Mouse (Mus musculus) left cerebral cortex, adult 18-20 months (tissue): ENCODE data around the gene Etnk1. TPM values are rescaled to one million over a fixed set of nuclear protein-coding genes. Genes with fewer than 3 reads are reported as not detected.
A peak's percentile ranks its signal among the peaks of the same experiment; 100 is the strongest.
"Not testable (repeated sequence)": the region's sequence is repeated elsewhere in the genome, so short reads cannot be mapped to it uniquely, and the experiment has no call there.

ENCODE experiments used
- DNase-seq, 2 experiments: peaks; one replicate each; pipeline ENCODE4 v3.0.0; 2021 to 2022; ENCODE audit warnings: low spot score in 2 of 2, mixed read lengths in 1 of 2
- long read RNA-seq, 2 experiments: library from polyadenylated mRNA; stranded (forward); transcript quantifications; one replicate each; pipeline ENCODE4 v2.0.0; 2021
- total RNA-seq, 2 experiments: library from RNA; stranded (reverse); gene quantifications; 2 replicates each; pipeline ENCODE4 v1.2.3; 2021

The Etnk1 gene
- 100 to 1,000 TPM; 191 to 198 TPM for total RNA-seq
- long read RNA-seq, experiment 1, full-length matches to known transcripts, result 75 of 103 reads
- long read RNA-seq, experiment 1, partial matches to known transcripts, result 2 of 103 reads
- long read RNA-seq, experiment 1, other reads (novel, unspliced or antisense), result 26 of 103 reads
- long read RNA-seq, experiment 2, full-length matches to known transcripts, result 36 of 54 reads
- long read RNA-seq, experiment 2, partial matches to known transcripts, result 0 of 54 reads
- long read RNA-seq, experiment 2, other reads (novel, unspliced or antisense), result 18 of 54 reads

DNA sequence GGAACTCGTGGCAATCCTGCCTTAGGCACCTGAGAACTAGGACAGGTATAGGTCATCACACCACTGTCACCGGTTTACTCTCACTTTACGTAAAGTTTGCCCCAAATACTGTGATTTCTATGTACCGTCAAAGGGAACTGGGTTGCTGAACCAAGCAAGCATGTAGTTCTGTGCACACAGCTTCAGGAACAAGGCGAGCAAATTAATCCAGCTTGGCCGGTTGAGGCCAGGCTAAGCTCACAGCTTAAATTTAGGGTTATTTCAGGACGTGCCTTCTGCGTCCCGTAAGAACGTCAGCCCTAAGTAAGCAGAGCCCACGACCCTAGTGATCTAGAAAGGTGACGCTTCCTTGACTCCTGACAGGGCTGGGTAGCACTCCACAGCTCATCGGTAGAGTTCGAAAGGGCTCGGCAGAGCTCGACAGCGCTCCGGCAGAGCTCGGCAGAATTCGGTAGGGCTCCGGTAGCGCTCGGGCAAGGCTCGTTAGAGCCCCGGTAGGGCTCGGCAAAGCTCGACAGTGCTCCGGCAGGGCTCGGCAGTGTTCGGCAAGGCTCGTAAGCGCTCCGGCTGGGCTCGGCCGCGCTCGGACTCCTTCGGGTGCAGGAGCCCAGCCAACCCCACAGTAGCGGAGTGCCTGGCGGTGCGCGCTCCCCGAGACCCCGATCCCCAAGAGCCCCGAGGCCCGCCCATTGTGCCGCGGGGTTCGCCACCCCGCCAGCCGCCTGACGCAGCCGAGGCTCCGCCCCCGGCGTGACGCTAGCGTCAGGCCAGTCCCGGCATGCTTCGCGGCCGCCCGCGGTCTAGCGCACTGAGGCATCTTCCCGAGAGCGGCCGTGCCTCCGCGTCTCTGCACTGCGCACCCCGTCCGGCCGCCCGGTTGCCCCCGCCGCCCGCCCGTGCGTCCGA, at the start of gene Etnk1:
Gene Etnk1, plus strand, starts transcription at position 770 of the 906 bp plus-strand sequence.
- DNase-seq, result peak; percentile 98

DNA sequence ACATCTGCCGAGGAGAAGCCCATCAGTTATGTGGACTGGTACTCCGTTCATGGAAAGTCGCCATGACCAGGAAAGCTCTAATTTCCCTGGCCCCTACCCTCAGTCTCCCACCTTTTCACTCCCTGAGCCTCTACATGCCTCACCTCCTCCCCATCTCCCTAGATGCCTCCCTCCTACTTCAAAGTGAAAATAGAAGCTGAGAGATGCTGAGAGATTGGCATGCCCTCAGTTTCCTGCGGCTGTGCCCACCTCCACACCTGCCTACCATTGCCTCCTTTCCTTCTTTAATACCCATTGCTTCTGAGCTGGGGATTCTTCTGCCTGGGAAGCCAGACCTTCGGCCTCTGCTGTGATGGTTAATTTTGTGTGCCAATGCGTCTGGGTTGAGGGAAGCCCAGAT, 47.7 kb upstream of the Etnk1 start:
- peak in 1 of 2 experiments; percentile 12 for DNase-seq

DNA sequence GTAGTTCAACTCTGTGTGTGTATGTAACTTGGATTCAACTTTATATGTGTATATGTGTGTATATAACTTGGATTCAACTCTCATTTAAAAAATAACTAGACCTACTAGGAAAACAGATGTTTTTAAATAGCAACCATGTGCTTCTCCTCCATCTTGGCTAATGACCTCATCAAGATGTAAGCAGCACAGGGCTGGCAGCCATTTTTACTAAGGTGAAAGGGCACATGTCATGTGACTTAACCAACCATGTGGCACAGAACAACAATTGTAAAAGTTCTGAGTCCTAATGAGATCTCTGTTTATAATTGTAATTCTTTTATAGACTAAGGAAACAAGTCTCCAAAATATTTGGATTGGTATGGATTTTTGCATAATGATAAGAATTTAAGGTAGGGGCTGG, 41.3 kb upstream of the Etnk1 start:
- DNase-seq, result no peak

DNA sequence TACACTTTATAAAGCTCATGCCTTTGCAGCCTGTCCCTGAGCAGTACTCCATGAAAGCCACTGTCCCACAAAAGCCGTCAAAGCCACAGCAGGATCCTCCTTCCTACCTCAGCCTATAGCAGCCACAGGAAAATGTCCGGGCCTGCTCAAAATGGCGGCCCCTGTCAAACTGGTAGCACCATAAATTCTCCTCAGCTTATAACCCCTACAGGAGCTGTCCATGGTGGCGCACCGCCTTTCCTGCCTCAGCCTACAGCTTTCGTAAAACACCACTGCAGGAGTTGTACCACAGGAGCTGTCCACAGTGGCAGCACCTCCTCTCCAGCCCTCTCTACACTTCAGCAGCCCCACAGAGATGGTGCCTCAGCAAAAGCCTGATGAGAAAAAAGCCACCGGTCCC, 37.6 kb upstream of the Etnk1 start:
- no peak for DNase-seq

DNA sequence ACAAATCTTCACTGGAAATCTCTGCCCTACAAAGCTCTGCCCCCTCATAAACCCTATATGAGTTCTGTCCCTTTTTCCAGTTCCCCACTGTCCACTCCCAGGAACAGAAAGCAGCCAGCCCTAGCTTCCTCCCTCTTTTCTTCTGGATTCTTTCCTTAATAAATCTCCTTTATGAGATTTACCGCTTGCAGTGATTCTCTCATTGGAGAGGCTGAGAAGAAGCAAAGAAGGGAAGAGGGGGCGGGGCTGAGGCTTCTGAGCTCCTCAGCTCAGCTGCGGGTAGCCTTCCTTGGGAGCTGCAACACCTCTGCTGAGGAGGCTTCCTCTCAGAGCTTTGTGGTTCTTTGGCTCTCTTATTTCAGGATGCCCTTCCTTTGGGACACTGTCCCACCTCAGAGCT, 37.1 kb upstream of the Etnk1 start:
- DNase-seq, result no peak

DNA sequence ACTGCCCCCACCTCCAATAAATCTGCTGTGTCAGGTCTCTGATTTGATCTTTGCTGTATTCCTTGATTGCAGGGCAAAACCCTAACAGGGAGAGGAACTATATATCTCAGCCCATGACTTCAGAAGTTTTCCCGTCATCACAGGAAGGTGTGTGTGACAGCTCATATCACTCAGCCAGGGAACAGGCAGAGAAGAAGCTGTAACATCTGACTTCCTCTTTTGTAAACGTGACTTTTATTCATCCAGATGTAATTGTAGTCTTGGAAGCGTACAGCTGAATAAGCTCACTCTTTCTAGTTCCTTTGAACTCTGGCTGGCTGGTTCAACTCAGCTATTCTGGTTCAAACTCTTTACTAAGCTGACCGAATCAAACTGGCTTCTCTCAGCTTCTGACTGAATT, 36.6 kb upstream of the Etnk1 start:
- DNase-seq, result no peak

DNA sequence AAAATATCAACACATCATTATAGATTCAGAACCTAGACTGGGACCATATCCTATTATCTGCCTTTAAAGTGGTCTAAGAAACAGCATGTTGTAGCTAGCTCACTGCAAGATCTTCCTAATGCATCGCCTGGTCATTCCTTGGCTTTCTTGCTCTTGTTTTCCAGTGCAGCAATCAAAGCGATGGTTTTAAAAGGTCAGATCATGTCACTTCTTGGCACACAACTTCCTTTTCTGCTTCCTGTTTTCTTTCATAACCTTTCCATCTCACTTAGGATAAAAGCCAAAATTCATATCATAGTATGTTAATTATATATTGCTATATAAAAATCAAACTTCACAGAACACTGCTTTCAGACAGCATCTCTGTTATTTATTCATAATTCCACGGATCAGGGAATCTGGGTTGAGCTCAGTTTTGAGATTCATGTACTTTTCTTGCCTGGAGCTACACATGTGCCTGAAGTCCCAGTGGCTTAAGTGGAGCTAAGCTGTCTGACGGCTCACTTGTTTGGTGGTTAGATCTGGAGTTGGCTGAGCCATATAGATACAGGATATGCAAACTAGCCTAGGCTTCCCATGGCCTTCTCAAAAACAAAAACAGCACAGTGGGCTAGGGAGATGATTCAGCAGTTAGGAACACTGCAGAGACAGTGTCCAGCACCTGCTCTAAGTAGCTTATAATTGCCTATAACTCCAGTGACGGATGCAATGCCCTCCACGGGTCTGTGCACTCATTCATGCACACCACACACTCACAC, 34.9 kb upstream of the Etnk1 start:
- no peak for DNase-seq

DNA sequence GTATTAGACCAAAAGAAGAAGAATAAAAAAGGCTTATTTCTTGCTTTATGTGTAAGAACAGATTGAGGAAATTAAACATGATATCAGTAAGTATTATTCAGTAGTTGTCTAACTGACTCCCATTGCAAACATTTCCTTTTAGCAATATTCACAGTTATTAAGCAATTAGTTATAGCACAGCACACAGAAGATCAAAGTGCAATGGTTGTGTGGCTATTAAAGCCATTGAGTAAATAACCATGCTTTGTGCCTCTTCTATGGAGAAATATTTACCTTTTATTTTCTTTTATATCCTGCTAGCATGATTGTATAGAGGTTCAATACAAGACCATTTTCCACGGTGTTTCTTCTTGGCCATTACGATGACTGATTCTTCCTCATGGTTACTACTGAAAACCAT, 33.9 kb upstream of the Etnk1 start:
- DNase-seq, result no peak

DNA sequence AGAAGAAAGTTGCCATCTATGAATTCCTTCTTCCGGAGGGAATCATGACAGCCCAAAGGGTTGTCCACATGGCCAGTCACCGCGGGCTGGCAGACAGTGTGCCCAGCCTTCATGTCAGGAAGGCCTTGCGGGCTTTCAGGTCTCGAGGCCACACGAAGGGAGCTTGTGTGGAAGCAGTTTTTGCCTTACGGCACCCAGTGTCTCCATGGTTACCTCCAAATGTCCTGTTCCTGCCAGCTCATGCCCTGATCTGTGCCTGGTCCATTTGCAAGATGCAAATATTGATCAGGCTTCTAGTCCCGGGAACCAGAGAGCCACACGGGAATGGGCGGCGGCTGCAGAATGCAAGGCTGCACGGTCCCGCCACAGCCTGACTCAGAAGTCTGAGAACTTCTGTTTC, 31.9 kb upstream of the Etnk1 start:
- DNase-seq, result no peak

DNA sequence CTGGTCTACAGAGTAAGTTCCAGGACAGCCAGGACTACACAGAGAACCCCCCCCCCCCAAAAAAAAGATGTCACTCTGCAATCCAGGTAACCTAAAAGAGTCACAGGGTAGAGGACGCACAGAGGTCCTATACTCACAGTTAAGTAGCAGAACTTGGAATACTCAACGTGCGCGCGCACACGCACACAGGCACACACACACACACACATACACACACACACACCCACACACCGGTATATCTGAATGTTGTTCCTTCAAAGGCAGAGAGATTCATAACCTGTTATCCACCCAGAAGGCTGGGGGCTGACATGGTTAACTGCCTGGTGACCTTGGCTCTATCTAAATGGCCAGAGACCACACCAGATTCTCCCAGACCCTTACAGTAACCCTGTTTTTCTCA, 30.3 kb upstream of the Etnk1 start:
- DNase-seq, result no peak

DNA sequence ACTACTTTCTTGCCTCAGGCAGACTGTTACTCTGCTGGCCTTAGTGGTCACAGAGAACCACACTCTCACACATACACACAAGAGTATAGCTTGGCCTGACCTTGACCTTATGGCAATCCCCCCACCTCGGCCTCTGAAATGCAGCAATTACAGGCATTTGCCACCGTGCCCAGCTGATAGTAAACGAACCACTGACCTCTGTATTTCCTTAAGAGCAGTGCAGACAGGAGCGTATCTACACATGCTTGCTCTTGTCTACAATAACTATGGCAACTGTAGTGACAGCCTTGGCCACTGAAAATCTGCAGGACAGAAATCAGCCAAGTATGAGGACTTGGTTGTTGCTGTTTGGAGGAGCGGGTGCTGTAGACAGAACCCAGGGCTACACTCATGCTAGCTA, 29.7 kb upstream of the Etnk1 start:
- DNase-seq, result no peak

DNA sequence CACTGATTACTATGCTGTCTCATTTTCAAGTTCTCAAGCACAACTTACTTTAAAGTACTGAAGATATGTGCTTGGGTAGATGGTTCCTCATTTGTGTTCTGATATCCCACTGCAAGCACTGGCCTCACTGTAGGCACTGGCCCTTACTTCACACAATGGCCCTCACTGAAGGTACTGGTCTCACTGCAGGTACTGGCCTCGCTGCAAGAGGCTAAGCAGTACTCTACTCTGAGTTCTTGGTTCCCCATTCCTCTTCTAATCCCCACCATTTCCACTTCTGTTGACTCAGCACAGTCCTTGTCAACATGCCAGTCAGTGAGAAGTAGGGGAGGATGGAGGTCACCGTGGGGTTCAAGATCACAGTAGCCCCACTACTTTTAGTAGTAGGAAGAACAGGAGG, 27.6 kb upstream of the Etnk1 start:
- DNase-seq, result no peak

DNA sequence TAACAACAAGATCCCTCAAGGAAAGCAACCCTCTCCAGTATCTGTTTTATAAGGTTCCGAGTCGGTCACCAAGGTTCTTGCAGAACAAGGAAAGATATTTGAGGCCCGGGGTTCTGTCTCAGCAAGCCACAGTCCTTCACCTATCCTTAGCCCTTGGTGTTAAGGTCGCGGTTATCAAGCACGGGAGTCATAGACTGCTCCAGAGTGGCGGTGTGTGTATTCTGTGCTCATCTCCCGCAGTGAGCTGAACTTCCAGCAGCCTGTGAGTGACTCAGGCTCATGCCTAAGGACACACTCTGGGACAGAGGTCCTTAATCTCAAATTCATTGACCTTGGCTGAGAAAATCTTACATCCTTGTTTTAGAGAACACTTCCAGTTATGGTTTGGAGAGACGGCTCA, 26.1 kb upstream of the Etnk1 start:
- no peak for DNase-seq

DNA sequence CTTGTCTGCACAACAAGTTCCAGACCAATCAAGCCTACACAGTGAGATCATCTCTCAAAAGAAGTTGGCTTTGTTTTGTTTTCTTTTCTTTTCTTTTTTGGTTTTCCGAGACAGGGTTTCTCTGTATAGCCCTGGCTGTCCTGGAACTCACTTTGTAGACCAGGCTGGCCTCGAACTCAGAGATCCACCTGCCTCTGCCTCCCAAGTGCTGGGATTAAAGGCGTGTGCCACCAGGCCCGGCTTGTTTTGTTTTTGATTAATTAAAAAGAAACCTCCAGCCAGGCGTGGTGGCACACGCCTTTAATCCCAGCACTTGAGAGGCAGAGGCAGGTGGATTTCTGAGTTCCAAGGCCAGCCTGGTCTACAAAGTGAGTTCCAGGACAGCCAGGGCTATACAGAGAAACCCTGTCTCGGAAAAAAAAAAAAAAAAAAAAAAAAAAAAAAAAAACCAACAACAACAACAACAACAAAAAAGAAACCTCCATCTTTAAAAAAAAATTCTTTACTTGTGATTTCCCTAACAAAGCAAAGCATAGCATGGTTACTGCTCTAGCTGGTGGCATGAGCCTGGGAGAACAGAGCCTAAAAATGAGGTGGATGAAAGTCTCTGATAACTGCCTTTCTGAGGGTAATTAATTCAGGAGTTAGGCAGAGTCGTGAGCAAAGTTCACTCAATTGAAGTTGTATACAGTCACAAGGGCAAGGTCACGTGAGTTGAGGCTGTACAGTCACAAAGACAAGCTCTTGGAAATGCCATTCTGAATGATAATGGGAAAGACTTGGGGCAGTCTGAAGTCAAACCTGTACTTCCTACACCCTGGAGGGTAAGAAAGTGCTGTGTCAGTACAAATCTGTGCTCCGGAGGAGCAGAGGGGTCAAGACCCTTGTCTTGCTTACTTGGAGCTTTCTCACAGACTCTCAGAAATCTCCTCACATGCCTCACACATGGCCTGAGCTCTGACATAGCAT, 25.1 kb upstream of the Etnk1 start:
- not testable (repeated sequence) for DNase-seq

DNA sequence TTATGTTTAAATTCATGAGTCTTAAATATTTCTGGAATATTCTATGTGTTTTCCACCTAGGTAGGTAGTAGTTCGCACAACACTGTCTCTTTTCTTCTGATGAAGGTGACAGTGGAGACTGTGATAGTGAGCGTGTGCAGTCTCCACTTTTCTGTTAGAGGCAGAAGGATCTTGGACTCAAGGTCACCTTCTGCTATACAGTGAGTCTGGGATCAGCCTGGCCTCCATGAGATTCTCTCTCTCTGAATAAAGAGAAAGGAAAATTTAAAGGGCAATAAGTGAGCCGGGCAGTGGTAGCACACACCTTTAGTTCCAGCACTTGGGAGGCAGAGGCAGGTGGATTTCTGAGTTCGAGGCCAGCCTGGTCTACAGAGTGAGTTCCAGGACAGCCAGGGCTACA, 24.2 kb upstream of the Etnk1 start:
- DNase-seq, result no peak

DNA sequence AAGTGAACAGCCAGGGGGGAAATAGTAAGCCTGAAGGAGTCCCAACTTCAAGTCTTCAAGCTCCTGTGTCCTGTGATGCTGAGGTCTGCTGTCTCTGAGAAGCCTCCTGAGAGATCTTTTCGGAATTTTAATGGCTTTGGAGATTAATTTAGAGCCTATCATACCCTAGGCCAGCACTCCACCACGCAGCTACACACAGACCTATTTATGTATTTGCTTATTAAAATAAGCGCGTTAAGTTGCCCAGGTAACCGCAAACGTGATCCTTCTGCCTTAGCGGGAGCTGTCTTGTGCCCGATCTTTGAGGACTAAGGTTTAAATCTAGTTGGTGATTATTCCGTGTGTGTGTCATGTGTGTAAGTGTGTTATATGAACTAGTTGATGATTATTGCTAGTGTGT, 23.7 kb upstream of the Etnk1 start:
- DNase-seq, result no peak

DNA sequence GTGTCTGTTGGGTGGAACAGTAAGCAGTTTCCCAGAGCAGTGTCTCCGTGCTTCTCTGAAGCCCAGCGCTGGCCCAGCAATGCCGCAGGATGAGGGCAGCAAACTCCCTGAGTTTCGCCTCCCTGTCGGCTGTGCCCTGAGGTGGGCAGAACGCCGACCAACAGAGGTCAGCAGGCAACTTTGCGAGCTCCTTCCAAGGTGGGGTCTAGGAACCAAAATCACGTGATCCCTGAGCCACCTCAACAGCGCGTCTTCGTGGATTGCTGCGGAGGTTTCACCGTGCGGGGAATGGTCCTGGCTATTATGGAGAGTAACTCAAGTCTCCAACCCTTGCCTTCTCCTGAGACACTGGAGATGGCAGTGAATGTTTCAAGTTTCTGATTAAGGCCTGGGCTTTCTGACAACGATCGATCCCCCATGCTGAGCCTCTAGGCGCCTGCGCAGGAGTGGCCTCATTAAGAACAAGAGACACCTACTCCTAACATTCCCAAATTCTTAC, 23.2 kb upstream of the Etnk1 start:
- peak in 1 of 2 experiments; percentile 19 for DNase-seq

DNA sequence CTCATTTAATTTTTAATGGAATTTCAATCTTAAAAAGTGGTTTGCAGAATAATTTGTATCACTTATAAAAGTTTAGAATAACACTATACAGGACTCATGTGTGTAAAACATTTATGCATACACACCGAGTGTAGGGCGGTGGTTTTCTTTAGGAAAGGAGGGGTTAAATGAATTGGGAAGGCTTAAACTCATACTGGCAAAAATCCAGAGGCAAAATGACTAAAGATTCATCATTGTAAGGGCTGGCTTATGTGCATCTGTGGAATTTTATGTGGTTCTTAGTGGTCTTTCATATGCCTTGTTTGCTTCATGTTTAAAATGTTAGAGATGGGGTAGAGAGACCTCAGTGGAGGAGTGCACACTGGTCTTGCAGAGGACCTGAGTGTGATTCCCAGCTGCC, 22.5 kb upstream of the Etnk1 start:
- DNase-seq, result no peak

DNA sequence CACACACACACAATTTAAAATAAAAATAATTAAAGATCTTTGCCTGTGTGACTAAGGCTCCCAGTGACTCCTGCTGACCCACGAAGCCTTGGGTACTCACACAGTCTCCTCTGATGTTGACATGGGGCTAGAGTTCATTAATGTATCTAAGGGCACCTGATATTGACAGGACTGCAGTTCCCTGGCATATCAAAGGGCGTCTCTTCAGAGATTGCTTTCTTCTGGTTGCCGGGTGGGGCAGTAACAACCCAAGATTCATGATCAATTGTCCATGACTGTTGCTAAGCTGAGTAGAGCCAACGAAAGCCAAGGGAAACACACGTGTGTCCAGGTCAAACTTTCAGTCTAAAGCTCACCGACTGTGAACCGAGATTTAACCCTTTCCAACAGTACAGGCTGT, 22.0 kb upstream of the Etnk1 start:
- DNase-seq, result no peak

DNA sequence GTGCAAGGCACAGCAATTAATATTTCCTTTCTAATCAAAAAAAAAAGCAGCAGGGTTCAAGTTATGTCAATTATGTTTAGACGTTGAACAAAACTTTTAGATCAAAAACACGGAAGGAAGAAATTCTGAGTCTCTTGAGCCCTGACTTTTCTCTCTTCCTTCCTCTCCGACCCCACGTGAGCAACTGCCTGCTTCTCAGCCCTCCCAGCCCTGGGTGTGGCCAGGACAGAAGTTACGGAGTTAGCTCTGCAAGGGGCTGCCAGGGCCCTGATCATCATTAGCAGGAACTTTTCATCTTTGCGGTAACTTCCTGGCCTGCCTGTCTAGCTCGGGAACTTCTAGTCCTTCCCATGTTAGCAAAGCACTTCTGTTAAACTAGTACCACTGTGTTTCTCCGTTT, 20.3 kb upstream of the Etnk1 start:
- DNase-seq, result no peak

DNA sequence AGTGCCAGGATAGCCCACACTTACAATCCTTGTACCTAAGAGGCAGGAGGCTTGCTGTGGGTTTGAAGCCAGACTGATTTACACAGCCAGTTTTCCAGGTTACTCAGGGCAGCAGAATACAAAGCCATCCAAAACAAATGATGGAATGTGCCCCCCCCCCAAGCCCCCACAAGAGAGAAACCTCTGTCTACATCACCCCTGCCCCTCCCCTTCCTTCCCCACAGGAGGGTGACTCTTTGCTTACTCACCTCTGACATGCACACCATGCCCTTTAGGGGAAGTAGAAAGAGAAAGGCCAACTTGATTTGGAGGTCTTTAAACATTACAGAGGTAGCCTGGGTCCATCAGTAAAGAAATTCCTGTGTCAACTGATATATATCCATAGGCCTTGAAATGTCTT, 18.2 kb upstream of the Etnk1 start:
- DNase-seq, result no peak
